Mouse (Mus musculus) spleen, postnatal 10 days (tissue): ENCODE measurements around the gene Ifnb1.

Experiments
- DNase-seq, 2 experiments: peaks; one replicate each; pipeline ENCODE4 v3.0.0; 2021 to 2022; ENCODE audit warnings: low spot score in 2 of 2

Ifnb1 gene

DNA sequence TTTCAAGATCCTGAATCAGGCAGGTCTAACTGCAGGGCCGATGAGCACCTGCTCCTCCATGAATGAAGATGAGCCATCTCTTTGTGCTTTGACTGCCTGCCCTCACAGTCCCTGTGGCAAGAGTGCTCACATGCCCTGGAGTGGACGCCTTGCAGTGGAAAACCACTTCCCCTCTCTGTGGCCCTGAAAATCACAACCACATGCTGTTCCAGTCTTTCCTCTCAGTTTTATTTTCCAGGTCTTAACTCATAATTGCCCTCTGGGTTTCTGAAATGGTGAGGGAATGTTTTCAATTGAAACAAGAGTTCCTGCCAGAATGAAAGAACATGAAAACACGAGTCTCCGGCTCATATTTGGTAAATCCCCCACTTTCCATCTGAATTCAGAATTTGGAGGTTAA is 18.8 kb downstream of the Ifnb1 start:
- DNase-seq: no peak

DNA sequence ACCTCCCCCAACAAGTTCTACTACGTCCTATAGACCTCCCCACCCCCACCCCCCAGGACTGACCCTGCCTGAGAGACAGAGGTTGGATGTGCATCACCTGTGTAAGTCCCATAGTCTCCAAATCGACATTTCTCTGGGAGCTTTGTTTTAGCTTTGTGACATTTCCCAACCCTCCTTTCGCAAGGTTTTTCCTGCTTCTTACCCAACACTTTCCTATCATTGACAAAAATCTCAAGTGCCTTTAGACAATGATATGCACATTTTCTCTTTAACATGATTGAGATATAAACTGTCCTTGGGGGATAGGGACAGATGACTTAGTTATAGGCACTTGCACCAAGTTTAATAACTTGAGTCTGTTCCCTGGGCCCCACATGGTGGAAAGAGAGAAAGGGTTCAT is 21.3 kb downstream of the Ifnb1 start:
- no peak for DNase-seq

DNA sequence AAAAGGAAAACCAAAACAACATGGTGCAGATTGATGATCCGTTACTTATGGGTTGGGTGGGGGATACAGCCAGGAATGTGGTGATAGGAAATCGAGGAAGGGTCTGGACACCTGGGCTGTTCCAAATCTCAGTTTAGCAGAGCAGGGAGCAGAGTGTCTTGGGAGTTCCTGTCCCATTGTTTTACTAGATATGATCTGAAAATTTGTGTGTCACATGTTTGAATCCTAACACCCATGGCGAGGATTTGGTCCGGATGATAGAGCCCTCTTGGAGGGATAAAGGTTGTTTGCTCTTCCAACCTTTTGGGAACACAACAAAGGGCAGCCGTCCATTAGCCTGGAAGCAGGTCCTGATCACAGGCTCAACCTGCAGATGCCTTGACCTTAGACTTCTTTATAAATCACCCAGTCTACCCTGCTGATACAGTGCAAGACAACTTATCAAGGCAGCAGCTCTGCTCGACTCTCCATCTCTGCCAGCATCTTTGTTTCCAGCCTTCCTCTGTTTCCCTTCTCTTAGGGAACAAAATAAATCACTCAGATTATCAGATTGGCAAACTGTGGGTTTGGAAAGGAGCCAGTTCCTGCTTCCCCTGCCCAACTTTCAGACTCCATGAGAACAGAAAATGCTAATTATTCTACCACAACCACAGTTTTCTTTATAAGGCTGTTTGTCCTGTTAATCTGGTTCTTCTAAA is 26.1 kb downstream of the Ifnb1 start:
- no peak for DNase-seq

DNA sequence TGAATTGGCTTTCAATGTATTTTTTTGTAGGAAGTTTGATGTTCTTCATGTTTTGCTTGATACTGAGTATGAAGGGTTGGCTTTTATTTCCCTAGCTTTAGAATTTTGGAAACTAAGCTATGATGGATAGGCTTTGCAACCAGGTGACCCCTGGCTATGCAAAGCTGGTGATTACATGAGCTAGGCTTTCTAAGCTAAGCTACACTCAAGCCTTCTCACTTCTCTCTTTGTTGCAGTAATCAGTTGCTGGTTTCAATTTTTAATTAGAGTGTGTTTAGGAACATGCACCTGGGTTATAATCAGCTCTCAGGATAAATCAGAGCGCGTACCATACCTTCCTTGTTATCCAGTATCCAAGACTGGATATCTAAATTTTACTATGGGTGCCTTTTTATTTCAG is 33.0 kb downstream of the Ifnb1 start:
- DNase-seq: no peak

DNA sequence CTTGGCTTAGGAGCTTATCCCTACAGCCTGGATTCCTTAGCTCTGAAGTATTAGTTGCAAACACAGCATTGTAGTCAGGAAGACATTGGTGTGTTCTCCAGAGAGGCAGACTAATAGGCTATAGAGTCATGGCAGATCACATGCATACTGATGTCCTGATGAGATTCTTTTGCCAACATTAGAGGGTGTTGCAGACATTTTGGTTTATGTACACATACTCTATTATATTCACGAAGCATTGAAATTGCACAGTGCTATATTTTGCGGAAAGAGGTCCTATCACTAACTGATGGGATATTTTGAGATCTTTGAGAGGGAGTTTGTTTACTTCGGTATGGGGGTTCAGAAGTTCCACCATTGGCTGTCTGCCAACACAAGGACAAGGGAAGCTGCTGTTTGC is 34.5 kb downstream of the Ifnb1 start:
- DNase-seq: no peak

DNA sequence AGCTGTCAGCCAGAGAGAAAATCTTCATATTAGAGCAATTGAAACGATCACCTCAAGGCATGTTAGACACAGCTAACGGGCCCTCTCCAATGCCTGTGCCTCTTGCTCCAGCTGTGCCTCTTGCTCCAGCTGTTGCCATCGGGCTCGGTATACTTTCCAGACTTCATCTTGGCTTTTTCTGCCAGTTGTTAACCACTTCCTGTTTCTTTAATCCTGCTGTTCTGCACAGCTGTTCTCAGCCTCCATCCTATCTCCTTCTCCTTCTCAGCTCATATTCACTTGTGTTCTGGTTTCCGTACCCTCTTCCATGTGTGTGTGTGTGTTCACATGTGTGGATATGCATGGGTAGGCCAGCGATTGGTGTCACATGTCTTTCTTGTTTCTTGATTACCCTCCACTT is 42.4 kb downstream of the Ifnb1 start:
- no peak for DNase-seq

DNA sequence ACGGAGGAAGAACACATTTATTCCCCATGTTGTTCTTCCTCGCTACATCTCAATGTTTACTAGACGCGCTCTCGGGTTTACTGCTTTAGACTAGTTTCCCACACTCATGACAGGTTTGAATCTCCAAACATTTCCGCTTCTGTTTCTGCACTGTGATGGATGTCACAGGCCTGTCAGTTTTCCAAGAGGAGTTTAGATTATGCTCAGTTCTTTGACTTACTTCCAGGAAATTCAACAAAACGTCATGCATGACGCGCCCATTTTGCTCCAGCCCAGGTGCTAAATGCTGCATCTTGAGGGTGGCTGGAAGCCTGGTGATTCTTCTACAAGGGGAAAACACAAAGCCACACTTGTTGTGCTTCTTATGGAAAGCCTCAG is 43.8 kb downstream of the Ifnb1 start:
- DNase-seq: no peak

DNA sequence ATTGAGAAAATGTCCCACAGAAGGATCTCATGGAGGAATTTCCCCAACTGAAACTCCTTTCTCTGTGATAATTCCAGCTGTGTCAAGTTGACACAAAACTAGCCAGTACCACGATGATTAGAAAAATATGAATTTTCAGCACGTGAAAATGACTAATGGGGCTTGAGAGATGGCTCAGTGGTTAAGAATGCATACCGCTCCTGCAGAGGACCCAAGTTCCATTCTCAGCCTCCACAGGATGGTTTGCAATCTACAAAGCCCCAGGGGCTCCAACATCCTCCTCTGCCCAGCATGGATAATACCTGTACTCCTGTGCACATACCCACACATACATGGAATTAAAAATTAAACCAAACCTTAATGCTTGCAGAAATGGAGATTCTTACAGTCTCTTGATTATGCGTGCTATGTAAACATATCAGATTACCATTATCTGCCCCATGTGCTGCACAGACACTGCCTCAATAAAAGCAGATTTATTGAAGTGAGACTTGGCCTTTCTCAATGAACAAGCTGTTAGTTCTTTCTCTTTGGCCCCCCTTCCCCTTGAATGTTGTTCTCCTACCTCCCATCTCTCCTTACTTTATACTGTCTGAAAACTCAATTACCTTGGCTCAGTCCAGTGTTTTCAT is 44.3 kb downstream of the Ifnb1 start:
- DNase-seq: no peak

DNA sequence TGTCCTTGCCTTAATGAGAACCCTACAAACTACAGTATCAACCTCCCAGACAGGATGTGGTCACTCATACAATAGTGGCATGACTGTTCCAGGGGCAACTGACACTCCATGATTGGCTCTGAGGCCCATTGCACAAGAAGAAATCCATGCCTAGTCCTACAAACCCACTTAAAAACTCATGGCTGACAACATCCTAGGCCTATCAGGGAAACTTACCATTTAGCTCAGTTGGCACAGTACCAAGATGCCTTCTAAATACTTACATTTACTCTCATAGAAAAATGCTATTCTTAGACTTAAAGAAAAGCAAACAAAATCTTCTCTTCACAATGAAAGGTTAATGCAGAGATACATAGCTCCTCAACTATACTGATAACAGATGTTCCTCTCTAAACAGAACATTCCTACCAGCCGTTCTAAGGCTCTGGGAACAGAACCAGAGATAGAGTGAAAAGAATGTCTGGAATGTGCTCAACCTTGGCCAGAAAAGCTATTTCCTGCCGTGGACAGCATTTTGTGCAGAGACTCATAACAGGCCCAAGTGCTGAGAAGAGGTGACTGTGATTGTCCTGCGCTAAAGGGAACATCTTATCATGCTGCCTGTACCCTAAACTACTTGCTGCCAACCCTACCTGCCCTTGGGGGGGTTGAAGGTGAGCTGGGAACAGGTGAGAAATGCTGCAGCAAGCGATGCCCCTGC is 45.9 kb downstream of the Ifnb1 start:
- no peak for DNase-seq

DNA sequence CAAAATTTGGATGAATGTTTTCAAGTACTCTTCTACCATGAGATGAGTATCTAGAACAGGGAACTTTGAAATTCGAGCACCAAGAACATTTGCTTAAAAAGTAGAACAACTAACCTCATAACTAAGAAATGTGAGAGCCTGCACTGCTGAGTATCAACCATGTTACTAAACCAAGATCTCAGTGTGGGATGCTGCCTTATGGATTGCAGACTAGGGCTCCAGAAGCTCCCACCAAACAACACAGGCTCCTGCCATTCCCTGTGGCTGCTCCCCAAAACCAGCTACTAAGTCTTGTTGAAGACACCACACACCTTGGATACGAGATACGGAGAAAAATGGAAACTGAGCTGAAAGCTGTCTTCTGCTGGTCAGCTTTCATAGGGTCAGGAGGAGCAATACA is 46.5 kb downstream of the Ifnb1 start:
- DNase-seq: no peak
